Mouse (Mus musculus) spleen, adult 2 months (tissue): ENCODE data around the gene Mapkap1. TPM values are rescaled to one million over a fixed set of nuclear protein-coding genes. Genes with fewer than 3 reads are reported as not detected.
"Not testable (repeated sequence)": the region's sequence is repeated elsewhere in the genome, so short reads cannot be mapped to it uniquely, and the experiment has no call there.

ENCODE experiments used
- DNase-seq, 2 experiments: peaks; one replicate each; pipeline versions ENCODE4 v3.0.0 to v3.0.0-alpha.2; 2012 to 2021; ENCODE audit warnings: low spot score in 2 of 2, low read depth in 1 of 2
- H3K27ac ChIP-seq: fragments of 200-500 bp; 2 replicates; pipeline ENCODE4 v1.5.1; 2012; ENCODE audit warnings: low read length, inconsistent platforms; ENCODE audit not compliant: insufficient read depth
- H3K27me3 ChIP-seq: fragments of 200-500 bp; 2 replicates; pipeline ENCODE4 v1.6.1; 2012; ENCODE audit warnings: mild to moderate bottlenecking, moderate library complexity, low read length, inconsistent platforms; ENCODE audit not compliant: control insufficient read depth, insufficient read depth
- H3K36me3 ChIP-seq: fragments of 200-500 bp; 2 replicates; pipeline ENCODE4 v1.6.1; 2012; ENCODE audit warnings: mild to moderate bottlenecking, low read length, inconsistent platforms; ENCODE audit not compliant: control insufficient read depth, insufficient read depth
- H3K4me1 ChIP-seq: fragments of 200-500 bp; 2 replicates; pipeline ENCODE4 v1.6.1; 2011; ENCODE audit warnings: inconsistent platforms; ENCODE audit not compliant: control insufficient read depth, insufficient read depth, insufficient read length
- H3K4me3 ChIP-seq: fragments of 200-500 bp; 2 replicates; pipeline ENCODE4 v1.5.1; 2011; ENCODE audit warnings: mild to moderate bottlenecking, inconsistent platforms; ENCODE audit not compliant: insufficient read depth, insufficient read length; ENCODE audit errors: extremely low read depth
- CTCF ChIP-seq: fragments of 200-500 bp; IDR thresholded peaks from 2 replicates; pipeline ENCODE4 v1.5.1; 2011; ENCODE audit warnings: mild to moderate bottlenecking, inconsistent platforms; ENCODE audit not compliant: insufficient read depth, insufficient read length, insufficient replicate concordance; ENCODE audit errors: extremely low read depth
- POLR2A ChIP-seq: fragments of 200-500 bp; IDR thresholded peaks from 2 replicates; pipeline ENCODE4 v1.6.1; 2011; ENCODE audit warnings: low read depth, low read length, inconsistent platforms
- WGBS: fragments of 180-500 bp; shearing (Covaris S2); methylation state at CpG from one replicate; pipeline ENCODE4 v1.1.7; 2018; 5-methylcytosine and 5-hydroxymethylcytosine counted together
- polyA plus RNA-seq: library from polyadenylated mRNA; depleted of rRNA; stranded (reverse); fragments of >200 nt; gene quantifications from 2 replicates; pipeline ENCODE4 v1.2.3, GENCODE M21; 2012

Gene Mapkap1
- polyA plus RNA-seq, 1 experiment: 19.0 TPM

- Histone ChIP-seq H3K4me3 (no peak overlapping the region), H3K27me3 (no peaks in the 10 kb centered on the region), H3K36me3 (peaks cover 4% of the 10 kb centered on the region), H3K27ac (no peak overlapping the region), H3K4me1 (no peaks in the 10 kb centered on the region)
- TF ChIP-seq POLR2A: no peak
- no peak for TF ChIP-seq CTCF
- 93% methylated on average over 12 of the region's 12 CpGs for WGBS
- DNase-seq: no peak
These were observed 25.3 kb downstream of the Mapkap1 start for GRCm38 (mm10) chr2:34431701-34432372.

DNA sequence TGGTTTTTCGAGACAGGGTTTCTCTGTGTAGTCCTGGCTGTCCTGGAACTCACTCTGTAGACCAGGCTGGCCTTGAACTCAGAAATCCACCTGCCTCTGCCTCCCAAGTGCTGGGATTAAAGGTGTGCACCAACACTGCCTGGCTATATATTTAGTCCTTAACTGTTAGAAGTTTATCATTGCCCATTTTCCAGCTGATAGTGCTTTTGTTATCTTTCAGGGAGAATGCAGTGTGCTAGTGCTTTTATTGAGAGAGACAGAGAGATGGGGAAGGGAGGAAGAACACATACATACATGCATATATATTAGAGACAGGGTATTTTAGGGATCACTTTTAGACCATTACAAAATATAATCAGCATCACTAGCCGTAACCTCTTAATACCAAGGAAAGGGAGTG, 26.3 kb downstream of the Mapkap1 start:
- not testable (repeated sequence) for H3K27ac ChIP-seq, DNase-seq, H3K4me1 ChIP-seq, H3K36me3 ChIP-seq, H3K27me3 ChIP-seq, H3K4me3 ChIP-seq
- 57% methylated on average over 2 of the region's 2 CpGs for WGBS

DNA sequence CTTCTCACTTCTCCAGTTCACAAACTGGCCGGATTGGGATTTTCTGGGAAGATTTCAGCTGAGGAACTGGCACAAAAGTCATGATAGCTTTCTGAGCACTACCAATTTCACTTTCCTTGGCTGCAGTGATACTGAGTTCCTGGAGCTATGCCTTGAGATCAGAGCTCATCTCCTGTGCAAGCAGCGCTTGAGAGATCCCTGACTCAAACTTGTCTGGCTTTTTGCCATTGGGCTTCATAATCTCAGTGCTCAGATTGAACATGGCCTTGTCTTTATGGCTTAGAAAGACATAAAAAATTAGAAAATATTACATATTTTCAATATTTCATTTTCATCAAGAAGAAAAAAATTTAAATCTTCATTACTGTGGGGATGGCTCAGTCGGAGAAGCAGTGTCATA, 29.8 kb downstream of the Mapkap1 start:
- DNase-seq: no peak
- H3K4me3 ChIP-seq: no peak overlapping the region
- WGBS: 89% methylated on average over 3 of the region's 3 CpGs
- peaks cover 4% of the 10 kb centered on the region for H3K36me3 ChIP-seq
- H3K27ac ChIP-seq: no peak overlapping the region
- H3K4me1 ChIP-seq: no peaks in the 10 kb centered on the region
- no peak for TF ChIP-seq CTCF
- TF ChIP-seq POLR2A: no peak
- H3K27me3 ChIP-seq: no peaks in the 10 kb centered on the region

- no peak for TF ChIP-seq POLR2A
- TF ChIP-seq CTCF: no peak
- DNase-seq: no peak
- 70% methylated on average over 4 of the region's 4 CpGs for WGBS
- no peaks in the 10 kb centered on the region for H3K27me3 ChIP-seq
- H3K4me3 ChIP-seq: no peak overlapping the region
- no peak overlapping the region for H3K27ac ChIP-seq
- peaks cover 4% of the 10 kb centered on the region for H3K36me3 ChIP-seq
- no peaks in the 10 kb centered on the region for H3K4me1 ChIP-seq
These were observed 42.2 kb downstream of the Mapkap1 start for GRCm38 (mm10) chr2:34448756-34449155.

- Histone ChIP-seq H3K27me3 (no peaks in the 10 kb centered on the region), H3K4me3 (no peak overlapping the region), H3K4me1 (no peaks in the 10 kb centered on the region), H3K36me3 (peaks cover under 1% of the 10 kb centered on the region; the same call in 1 of the 2 replicates), H3K27ac (no peak overlapping the region)
- TF ChIP-seq CTCF (no peak), POLR2A (no peak)
- 94% methylated on average over 3 of the region's 3 CpGs for WGBS
- DNase-seq: no peak
These were observed 55.9 kb downstream of the Mapkap1 start for GRCm38 (mm10) chr2:34462490-34462889.

DNA sequence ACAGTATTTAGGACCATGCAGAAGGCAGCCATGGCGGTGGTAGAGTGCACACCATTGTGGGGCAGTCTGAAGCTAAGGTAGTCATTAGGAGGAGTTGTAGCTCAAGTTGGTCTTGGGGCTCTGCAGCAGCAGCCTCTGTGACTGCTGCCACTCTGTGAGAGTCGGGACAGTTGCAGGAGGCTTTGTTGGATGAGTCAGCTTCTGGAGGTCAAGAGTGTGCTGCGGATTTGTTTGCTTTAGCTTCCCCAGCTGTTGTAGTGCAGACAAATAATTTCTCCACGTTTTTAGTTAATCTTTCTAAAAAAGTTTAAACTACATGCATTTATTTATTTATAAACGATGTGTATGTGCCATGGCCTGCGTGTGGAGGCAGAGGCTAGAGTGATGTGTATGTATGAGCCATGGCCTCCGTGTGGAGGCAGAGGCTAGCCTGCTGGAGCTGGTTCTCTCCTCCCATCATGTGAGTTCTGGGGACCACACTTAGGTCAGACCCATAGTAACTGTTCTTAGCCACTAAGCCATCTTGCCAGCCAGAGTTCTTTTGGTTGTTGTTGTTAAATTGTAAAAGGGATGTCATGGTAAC, 62.1 kb downstream of the Mapkap1 start:
- Histone ChIP-seq H3K27me3 (no peaks in the 10 kb centered on the region), H3K4me1 (no peaks in the 10 kb centered on the region), H3K4me3 (no peak overlapping the region), H3K36me3 (no peaks in the 10 kb centered on the region; the same call in 1 of the 2 replicates), H3K27ac (no peak overlapping the region)
- DNase-seq: no peak
- WGBS: 84% methylated on average over 7 of the region's 7 CpGs
- TF ChIP-seq CTCF: no peak
- TF ChIP-seq POLR2A: no peak

GRCm38 (mm10) chr2:34469324-34469723, 62.8 kb downstream of the Mapkap1 start:
- no peak for DNase-seq
- 97% methylated on average over 5 of the region's 5 CpGs for WGBS
- Histone ChIP-seq H3K4me1 (no peaks in the 10 kb centered on the region), H3K27ac (no peak overlapping the region), H3K4me3 (no peak overlapping the region), H3K36me3 (no peaks in the 10 kb centered on the region; the same call in 1 of the 2 replicates), H3K27me3 (no peaks in the 10 kb centered on the region)
- TF ChIP-seq CTCF (no peak), POLR2A (no peak)
